Mouse (Mus musculus) left cerebral cortex, postnatal 14 days (tissue): Measurements from ENCODE around the gene Evi2. TPM values are rescaled to one million over a fixed set of nuclear protein-coding genes. Genes with fewer than 3 reads are reported as not detected.

ENCODE experiments used
- DNase-seq, 2 experiments: peaks; one replicate each; pipeline ENCODE4 v3.0.0; 2021 to 2022; ENCODE audit warnings: low spot score in 2 of 2, mixed read lengths in 1 of 2
- intact Hi-C: fragments of 180-260 bp; cut with DNase I; formaldehyde crosslinking; loops from one replicate; pipeline ENCODE4 v1.15.1; 2025
- total RNA-seq, 2 experiments: library from RNA; stranded (reverse); gene quantifications; 2 replicates each; pipeline ENCODE4 v1.2.3; 2021

Evi2 gene
- total RNA-seq, 2 experiments from 2014 or later, result 0.13 TPM; not detected in 1

DNA sequence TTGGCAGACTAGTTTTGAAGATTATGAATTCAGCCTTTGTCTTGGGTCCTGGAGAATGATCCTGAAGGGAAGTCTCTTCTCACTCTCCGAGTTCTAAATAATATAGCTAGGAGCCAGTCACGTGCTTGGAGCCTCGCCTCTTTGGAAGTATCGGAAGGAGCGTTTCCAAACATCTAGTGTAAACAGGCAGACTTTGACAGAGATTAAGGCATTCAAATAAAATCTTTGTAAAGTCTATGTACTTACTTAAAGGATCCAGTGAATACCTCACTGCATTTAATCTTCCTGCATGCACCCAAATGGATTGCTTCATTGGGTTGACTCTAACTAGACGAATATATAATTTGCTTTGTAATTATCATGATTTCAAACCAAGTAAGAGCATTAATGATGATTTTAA, 47.0 kb downstream of the Evi2 start:
- intact Hi-C loops, result no loop called here
- no peak for DNase-seq

DNA sequence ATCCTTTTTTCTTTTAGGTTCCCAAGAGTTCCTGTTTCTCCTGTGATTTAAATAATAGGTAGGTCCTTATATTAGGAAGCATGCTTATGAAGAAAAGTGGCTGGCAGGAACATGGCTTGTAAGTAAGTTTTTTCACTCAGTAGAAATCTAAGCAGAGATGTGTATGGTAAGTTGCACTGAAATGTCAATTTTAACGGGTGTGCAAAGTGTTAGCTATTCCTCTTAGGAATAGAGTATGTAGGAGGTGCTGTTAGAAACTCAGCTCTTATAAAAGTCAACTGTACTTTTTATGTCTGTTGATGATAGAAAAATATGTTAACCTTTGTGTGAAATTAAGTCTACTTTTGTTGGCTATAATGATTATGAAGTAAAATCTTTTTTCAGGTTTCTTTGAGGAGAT, 62.3 kb downstream of the Evi2 start:
- intact Hi-C loops, result no loop called here
- DNase-seq, result no peak

Other genes with a start within 250 kb of the Evi2 start
- 1 to 10 TPM in 1 of 2 experiments, under 1 TPM in 1; 0.68 to 1.3 TPM for gene Gm9964, start 233.7 kb downstream of the Evi2 start, total RNA-seq
- 100 to 1,000 TPM; 112 to 119 TPM for gene Nf1, start 190.9 kb downstream of the Evi2 start, total RNA-seq
- gene Omg, start 26.5 kb downstream of the Evi2 start, total RNA-seq, result 100 to 1,000 TPM; 105 to 116 TPM
- gene Evi2b, start 6.8 kb downstream of the Evi2 start, total RNA-seq, result under 1 TPM; 0.35 to 0.36 TPM
- gene Evi2a, start within 50 bp of the Evi2 start, total RNA-seq, result 10 to 100 TPM in 1 of 2 experiments, 1 to 10 TPM in 1; 5.5 to 10.2 TPM
- gene Rab11fip4, start 60.6 kb upstream of the Evi2 start, total RNA-seq, result 100 to 1,000 TPM; 200 to 210 TPM